Mouse (Mus musculus) C2C12 (cell line): ENCODE measurements around the gene Mosmo.
"Not testable (repeated sequence)": the region's sequence is repeated elsewhere in the genome, so short reads cannot be mapped to it uniquely, and the experiment has no call there.

Experiments used
- CEBPB ChIP-seq: IDR thresholded peaks from one replicate; pipeline ENCODE4 v1.6.1; 2011; ENCODE audit warnings: low read depth, mild to moderate bottlenecking, control low read depth, moderate library complexity
- CTCF ChIP-seq: IDR thresholded peaks from one replicate; pipeline ENCODE4 v1.5.1; 2011; ENCODE audit not compliant: control insufficient read depth, insufficient read depth, insufficient read length
- MAX ChIP-seq: IDR thresholded peaks from one replicate; pipeline ENCODE4 v1.6.1; 2011; ENCODE audit warnings: mild to moderate bottlenecking, control low read depth
- USF1 ChIP-seq: IDR thresholded peaks from one replicate; pipeline ENCODE4 v1.6.1; 2011; ENCODE audit warnings: low read depth, mild to moderate bottlenecking, control low read depth, moderate library complexity

- TF ChIP-seq CTCF, USF1, CEBPB, MAX: not testable (repeated sequence)
Observed at GRCm38 (mm10) chr7:120713951-120714350, 36.5 kb downstream of the Mosmo start.
